Mouse (Mus musculus): ENCODE results near the gene Prkag3.

GRCm38 (mm10) chr1:74795145-74795529, 46.1 kb upstream of the Prkag3 start:
- no peak for TF ChIP-seq CTCF (IDR thresholded peaks at IDR 0.05; ENCODE audit: extremely low read depth, insufficient read depth, low read length)
- TF ChIP-seq POLR2A (IDR thresholded peaks at IDR 0.05; ENCODE audit: extremely low read depth, insufficient read depth, low read length), result no peak

Data from cortical plate, adult 2 months (tissue).